Mouse (Mus musculus) forebrain, postnatal 0 days (tissue): Measurements from ENCODE around the gene Lsamp. TPM values are rescaled to one million over a fixed set of nuclear protein-coding genes. Genes with fewer than 3 reads are reported as not detected.

Source experiments
- ATAC-seq: fragments of 200-750 bp; cut with Nextera tagmentation; 2 replicates; pipeline ENCODE4 v1.8.0; 2017; ENCODE audit warnings: mild to moderate bottlenecking, moderate library complexity
- DNase-seq: peaks from one replicate; pipeline ENCODE4 v3.0.0-alpha.2; 2015
- H3K27ac ChIP-seq: fragments of 300-500 bp; sonication (generic); 2 replicates; pipeline ENCODE4 v1.5.1; 2014; ENCODE audit warnings: low read depth, mild to moderate bottlenecking, antibody characterized with exemption, low read length, moderate library complexity, mixed read lengths
- H3K27me3 ChIP-seq: fragments of 300-500 bp; sonication (generic); 2 replicates; pipeline ENCODE4 v1.6.1; 2014; ENCODE audit warnings: mild to moderate bottlenecking, low read length, mixed read lengths; ENCODE audit not compliant: insufficient read depth
- H3K36me3 ChIP-seq: fragments of 300-500 bp; sonication (generic); 2 replicates; pipeline ENCODE4 v1.6.1; 2014; ENCODE audit warnings: mild to moderate bottlenecking, moderate library complexity; ENCODE audit not compliant: insufficient read depth
- H3K4me1 ChIP-seq: fragments of 300-500 bp; sonication (generic); 2 replicates; pipeline ENCODE4 v1.6.1; 2014; ENCODE audit warnings: antibody characterized with exemption; ENCODE audit not compliant: insufficient read depth
- H3K4me2 ChIP-seq: fragments of 300-500 bp; sonication (generic); 2 replicates; pipeline ENCODE4 v1.6.1; 2014; ENCODE audit warnings: low read depth, mild to moderate bottlenecking, moderate library complexity
- H3K4me3 ChIP-seq: fragments of 300-500 bp; sonication (generic); 2 replicates; pipeline ENCODE4 v1.5.1; 2014; ENCODE audit warnings: low read depth, low read length, mixed read lengths
- H3K9ac ChIP-seq: fragments of 300-500 bp; sonication (generic); 2 replicates; pipeline ENCODE4 v1.6.1; 2014; ENCODE audit warnings: mild to moderate bottlenecking
- H3K9me3 ChIP-seq: fragments of 300-500 bp; sonication (generic); 2 replicates; pipeline ENCODE4 v1.6.1; 2016; ENCODE audit warnings: low read length
- CTCF ChIP-seq: sonication (generic); IDR thresholded peaks from 2 replicates; pipeline ENCODE4 v1.5.1; 2016; ENCODE audit warnings: antibody characterized with exemption, control low read depth, low read depth
- WGBS: fragments of 180-500 bp; shearing (Covaris S2); extraction: QIAGEN DNeasy Blood & Tissue Kit; methylation state at CpG from one replicate; pipeline ENCODE4 v1.1.7; 2014; 5-methylcytosine and 5-hydroxymethylcytosine counted together
- polyA plus RNA-seq: library from polyadenylated mRNA; unstranded; fragments of >200 nt; fragmentation: Nextera tagmentation; extraction: Ambion mirVana; gene quantifications from 2 replicates; pipeline ENCODE4 v1.2.1, GENCODE M21; 2015
- total RNA-seq: library from RNA; depleted of rRNA; stranded (reverse); fragments of >200 nt; gene quantifications from 2 replicates; pipeline ENCODE4 v1.2.3, GENCODE M21; 2014

Gene Lsamp
- total and polyA plus RNA-seq, 2 experiments from 2014 or later, result 74.0 to 157 TPM

DNA sequence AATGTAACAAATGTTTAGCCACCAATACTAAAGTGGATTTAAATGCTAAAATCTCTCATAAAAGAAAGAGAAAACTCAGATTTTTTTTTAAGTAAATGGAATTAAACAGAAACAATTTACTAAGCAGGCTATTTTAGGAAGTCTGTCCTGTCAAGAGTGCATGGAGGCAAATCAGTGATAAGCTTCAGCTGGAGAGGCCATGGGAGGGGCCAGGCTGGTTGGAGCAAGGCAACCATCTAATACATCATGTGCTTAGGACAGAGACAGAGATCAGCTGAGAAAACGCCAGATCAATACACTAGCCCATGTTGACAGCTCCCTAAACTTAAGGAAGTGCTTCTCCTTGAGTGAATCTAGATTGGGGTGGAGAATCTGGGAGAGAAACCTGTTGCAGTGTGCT is 1793.4 kb downstream of the Lsamp start:
- 78% methylated on average over 1 of the region's 1 CpGs for WGBS
- TF ChIP-seq CTCF, result no peak
- no peak for ATAC-seq

GRCm38 (mm10) chr16:41785600-41785999 is 1801.4 kb downstream of the Lsamp start:
- 50% methylated on average over 2 of the region's 2 CpGs for WGBS
- TF ChIP-seq CTCF, result no peak
- no peaks in the 10 kb centered on the region for H3K4me1 ChIP-seq
- no peak overlapping the region for H3K27ac ChIP-seq
- H3K4me2 ChIP-seq, result no peak overlapping the region
- no peak overlapping the region for H3K4me3 ChIP-seq
- DNase-seq, result no peak
- no peak overlapping the region for H3K9ac ChIP-seq
- no peaks in the 10 kb centered on the region for H3K36me3 ChIP-seq
- no peaks in the 10 kb centered on the region for H3K27me3 ChIP-seq
- no peaks in the 10 kb centered on the region for H3K9me3 ChIP-seq
- ATAC-seq, result no peak

More for the DNA sequence above, 1793.4 kb downstream of the Lsamp start:
- no peak for DNase-seq
- H3K9me3 ChIP-seq, result no peaks in the 10 kb centered on the region
- H3K27me3 ChIP-seq, result no peaks in the 10 kb centered on the region
- no peaks in the 10 kb centered on the region for H3K4me1 ChIP-seq
- H3K4me3 ChIP-seq, result no peak overlapping the region
- no peak overlapping the region for H3K27ac ChIP-seq
- no peak overlapping the region for H3K4me2 ChIP-seq
- no peaks in the 10 kb centered on the region for H3K36me3 ChIP-seq
- H3K9ac ChIP-seq, result no peak overlapping the region

DNA sequence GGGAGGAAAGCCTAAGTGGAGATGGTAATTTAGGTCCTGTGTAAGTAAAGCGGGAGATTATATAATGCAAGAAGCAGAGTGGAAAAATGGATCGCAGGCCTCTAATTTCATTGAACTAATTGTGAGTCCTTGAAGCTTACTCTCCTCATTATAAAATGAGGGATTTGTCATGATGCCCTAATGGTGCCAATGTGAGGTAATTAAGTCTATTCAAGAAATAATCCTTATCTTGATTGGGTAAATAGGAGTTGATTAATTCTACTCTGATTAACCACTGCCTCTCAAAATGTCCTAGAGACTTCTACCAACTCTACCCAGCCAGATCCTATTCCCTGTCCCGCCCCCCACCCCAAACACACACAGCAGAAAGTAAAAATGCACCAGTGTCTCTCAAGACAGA is 1802.5 kb downstream of the Lsamp start:
- Histone ChIP-seq H3K4me1 (no peaks in the 10 kb centered on the region), H3K9me3 (no peaks in the 10 kb centered on the region), H3K36me3 (no peaks in the 10 kb centered on the region), H3K27me3 (no peaks in the 10 kb centered on the region), H3K27ac (no peak overlapping the region), H3K4me2 (no peak overlapping the region), H3K9ac (no peak overlapping the region), H3K4me3 (no peak overlapping the region)
- ATAC-seq (peak; percentile 38; the same call in 1 of the 2 replicates), DNase-seq (no peak)
- TF ChIP-seq CTCF, result no peak
- WGBS, result 22% methylated on average over 3 of the region's 3 CpGs

DNA sequence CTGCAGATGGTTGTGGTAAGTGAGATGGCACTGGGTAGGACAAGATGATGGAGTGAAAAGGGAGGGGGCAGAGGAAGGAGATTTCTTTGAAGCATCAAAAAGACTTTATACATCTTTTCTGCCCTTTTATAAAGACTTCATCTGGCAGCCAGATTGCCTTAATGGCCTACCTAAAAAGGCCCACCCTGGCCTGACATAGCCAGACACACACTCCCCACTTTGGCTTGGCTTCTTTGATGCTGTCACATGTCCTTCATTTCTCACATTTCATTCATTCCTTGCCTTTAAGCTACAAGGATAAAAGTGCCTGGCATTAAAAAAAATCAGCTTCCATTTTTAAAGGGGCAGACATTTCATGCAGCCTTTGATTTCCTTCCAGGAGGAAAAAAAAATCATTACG is 1803.0 kb downstream of the Lsamp start:
- Histone ChIP-seq H3K36me3 (no peaks in the 10 kb centered on the region), H3K9ac (no peak overlapping the region), H3K4me1 (no peaks in the 10 kb centered on the region), H3K27me3 (no peaks in the 10 kb centered on the region), H3K9me3 (no peaks in the 10 kb centered on the region), H3K4me3 (no peak overlapping the region), H3K4me2 (no peak overlapping the region), H3K27ac (no peak overlapping the region)
- TF ChIP-seq CTCF, result no peak
- ATAC-seq (no peak; the same call in 1 of the 2 replicates), DNase-seq (no peak)
- 18% methylated on average over 1 of the region's 1 CpGs for WGBS

- Histone ChIP-seq H3K27ac (no peak overlapping the region), H3K4me1 (no peaks in the 10 kb centered on the region), H3K9ac (no peak overlapping the region), H3K4me2 (no peak overlapping the region), H3K27me3 (no peaks in the 10 kb centered on the region), H3K4me3 (no peak overlapping the region), H3K36me3 (no peaks in the 10 kb centered on the region), H3K9me3 (no peaks in the 10 kb centered on the region)
- no peak for DNase-seq
- 85% methylated on average over 2 of the region's 2 CpGs for WGBS
- no peak for ATAC-seq
- TF ChIP-seq CTCF, result no peak
These were observed 1805.9 kb downstream of the Lsamp start for GRCm38 (mm10) chr16:41790016-41790415.

DNA sequence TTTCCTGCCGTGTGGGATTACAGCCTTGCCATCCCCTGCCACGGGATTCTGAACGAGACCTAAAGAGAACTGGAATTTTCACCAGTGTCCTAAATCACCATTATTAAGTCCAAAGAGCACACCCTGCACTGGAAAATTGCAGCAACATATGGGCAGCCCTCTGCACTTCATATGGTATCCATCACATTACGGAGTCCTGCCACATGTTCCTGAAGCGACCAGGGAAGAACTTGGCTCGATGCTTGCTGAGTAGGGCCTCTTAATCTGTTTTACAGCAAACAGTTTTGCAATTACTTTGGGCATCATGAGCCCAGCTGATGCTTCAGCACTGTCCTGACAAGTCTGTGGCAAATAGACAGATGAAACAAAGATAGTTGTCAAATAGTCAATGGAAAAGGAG is 1836.2 kb downstream of the Lsamp start:
- Histone ChIP-seq H3K9ac (no peak overlapping the region), H3K36me3 (no peaks in the 10 kb centered on the region), H3K4me2 (no peak overlapping the region), H3K27me3 (no peaks in the 10 kb centered on the region), H3K9me3 (no peaks in the 10 kb centered on the region), H3K4me1 (0 out of 2 replicates have a peak, but pooled peaks cover 2% of the 10 kb centered on the region), H3K4me3 (no peak overlapping the region), H3K27ac (no peak overlapping the region)
- WGBS, result 51% methylated on average over 6 of the region's 6 CpGs
- no peak for TF ChIP-seq CTCF
- ATAC-seq (peak; percentile 58), DNase-seq (peak; percentile 30)

- TF ChIP-seq CTCF, result no peak
- no peaks in the 10 kb centered on the region for H3K36me3 ChIP-seq
- no peaks in the 10 kb centered on the region for H3K27me3 ChIP-seq
- ATAC-seq (no peak; the same call in 1 of the 2 replicates), DNase-seq (no peak)
- H3K9ac ChIP-seq, result no peak overlapping the region
- no peak overlapping the region for H3K4me3 ChIP-seq
- WGBS, result 31% methylated on average over 5 of the region's 5 CpGs
- H3K4me1 ChIP-seq, result no peaks in the 10 kb centered on the region
- no peak overlapping the region for H3K4me2 ChIP-seq
- H3K9me3 ChIP-seq, result no peaks in the 10 kb centered on the region
- H3K27ac ChIP-seq, result no peak overlapping the region
These were observed 1842.9 kb downstream of the Lsamp start for GRCm38 (mm10) chr16:41826899-41827604.
